Mouse (Mus musculus): ENCODE measurements around the gene 1700011M02Rik.
"Not testable (repeated sequence)": the region's sequence is repeated elsewhere in the genome, so short reads cannot be mapped to it uniquely, and the experiment has no call there.

1700011M02Rik gene

DNA sequence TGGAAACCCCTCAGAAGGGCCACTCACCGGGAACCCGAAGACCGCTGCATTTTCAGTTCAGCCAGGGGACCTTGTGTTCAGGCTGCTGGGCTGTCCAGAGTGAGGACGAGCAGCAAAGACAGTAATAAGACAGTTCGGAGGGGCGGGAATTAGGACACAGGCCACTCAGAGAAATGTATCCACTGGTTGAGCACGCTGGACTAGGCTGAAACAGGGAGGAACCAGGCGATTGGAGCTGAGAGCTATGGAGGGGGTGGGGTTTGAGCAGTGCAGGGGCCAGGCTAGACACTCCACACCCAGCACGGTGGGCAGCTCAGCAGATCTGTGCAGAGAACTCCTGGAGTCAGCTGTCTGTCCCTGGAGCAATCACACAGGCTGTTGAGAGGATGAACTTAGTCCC, at the start of gene 1700011M02Rik, which contains the start of gene Dmrtc1a:
1700011M02Rik (plus strand) TSS at position 319 of the 400 bp plus-strand sequence.
Dmrtc1a (minus strand) TSS at position 101 of the 400 bp plus-strand sequence.
- DNase-seq: not testable (repeated sequence)

DNA sequence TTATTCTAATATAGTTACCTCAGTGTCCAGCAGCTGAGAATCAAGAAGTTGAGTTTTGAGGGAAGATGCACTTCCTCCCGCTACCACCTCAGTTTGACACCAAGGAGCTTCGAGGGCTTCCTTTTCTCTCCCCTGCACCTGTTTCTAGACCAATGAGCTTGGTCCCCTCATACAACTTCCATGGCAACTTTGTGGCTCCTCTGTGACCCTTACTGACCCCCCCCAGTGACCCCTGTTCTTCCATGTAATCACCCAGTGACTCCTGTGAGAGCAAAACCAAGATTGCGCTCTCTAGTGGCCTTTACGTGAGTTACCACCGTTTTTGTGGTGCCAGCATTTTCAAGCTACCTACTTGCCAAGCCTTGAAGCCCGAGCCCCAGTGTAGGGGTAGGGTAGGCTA, 40.8 kb upstream of the 1700011M02Rik start, which contains the start of gene 1700031F05Rik:
1700031F05Rik (minus strand) TSS at position 101 of the 400 bp plus-strand sequence.
- no peak for DNase-seq

DNA sequence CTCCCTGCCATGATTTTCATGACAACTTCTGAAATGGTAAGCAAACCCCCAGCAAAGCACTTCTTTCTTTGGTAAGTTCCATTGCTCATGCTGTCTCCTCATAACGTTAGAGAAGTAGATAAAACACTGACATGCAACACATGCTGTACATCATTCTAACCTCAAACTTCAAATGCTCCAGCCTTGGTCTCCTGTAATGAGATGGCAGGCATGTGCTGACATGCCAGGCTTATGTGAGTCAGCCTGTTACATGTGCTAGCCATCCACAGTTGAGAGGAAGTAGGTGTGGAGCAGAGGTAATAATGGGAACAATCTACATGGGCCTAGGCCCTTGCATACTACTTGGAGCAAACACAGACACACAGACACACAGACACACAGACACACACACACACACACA, 6.1 kb downstream of the 1700011M02Rik start:
- not testable (repeated sequence) for DNase-seq

DNA sequence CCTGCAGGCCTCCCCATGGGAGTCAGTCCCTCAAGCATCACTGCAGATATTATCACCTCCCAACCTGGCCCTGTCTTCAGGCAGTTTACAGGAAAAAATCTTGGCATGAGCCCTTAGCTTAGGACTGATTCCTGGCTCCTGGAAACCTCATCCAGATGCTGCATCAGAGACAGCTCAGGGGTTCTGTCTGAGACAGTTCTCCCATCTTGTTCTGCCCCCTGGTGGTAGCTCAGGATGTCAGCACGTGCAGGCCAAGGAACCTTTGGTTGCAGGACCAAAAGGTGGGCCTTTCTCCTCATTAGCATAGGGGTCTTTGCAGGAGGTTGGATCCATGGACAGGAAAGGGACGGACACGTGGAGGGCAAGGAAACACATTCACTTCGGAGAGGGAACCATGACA, 18.0 kb downstream of the 1700011M02Rik start:
- peak; percentile 34 for DNase-seq

DNA sequence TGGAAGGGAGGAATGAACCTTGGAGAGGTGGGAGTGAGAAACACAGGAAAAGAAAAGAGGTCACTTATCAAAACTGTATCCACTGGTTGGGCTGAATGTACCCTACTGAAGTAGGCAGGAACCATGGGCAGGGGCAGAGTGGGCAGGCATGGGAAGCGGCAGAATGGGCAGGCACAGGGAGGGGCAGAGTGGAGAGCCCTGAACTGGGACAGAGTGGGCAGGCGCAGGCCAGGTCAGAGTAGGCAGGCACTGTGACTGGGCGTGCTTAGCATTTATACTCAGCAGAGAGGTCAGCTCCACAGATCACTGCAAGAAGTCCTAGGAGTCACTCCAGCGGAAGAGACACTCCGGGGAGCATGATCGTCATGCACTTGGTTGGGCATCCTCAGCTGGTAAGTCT, 19.4 kb downstream of the 1700011M02Rik start, which contains the start of gene 1700018G05Rik:
1700018G05Rik (plus strand) TSS at position 301 of the 400 bp plus-strand sequence.
- DNase-seq: peak; percentile 58

DNA sequence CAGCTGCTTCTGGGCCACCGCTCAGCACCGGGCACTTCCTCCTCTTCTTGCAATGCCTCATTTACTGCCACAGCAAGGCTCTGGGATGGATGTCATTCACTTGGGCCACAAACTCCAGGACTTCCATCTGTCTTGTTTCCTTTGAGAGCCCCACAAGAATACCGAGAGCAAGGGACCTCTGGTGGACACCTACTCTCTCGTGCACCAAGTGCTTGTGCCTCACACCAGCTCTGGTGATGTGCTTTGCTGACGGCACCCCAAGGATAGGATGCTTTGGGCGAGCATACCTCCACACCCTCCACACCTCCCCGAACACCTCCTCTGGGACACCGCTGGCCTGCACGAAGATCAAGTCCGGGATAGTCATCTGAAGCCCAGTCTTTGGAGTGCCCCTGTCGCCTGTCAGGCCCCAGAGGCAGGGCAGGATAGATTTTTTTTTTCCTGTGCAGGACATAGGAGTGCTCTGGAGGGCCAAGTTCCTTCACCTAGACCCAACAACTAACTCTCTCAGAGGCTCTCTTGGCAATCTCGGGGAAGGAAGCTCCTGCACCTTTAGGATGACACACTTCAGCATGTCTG, 24.4 kb downstream of the 1700011M02Rik start:
- peak; percentile 78 for DNase-seq

DNA sequence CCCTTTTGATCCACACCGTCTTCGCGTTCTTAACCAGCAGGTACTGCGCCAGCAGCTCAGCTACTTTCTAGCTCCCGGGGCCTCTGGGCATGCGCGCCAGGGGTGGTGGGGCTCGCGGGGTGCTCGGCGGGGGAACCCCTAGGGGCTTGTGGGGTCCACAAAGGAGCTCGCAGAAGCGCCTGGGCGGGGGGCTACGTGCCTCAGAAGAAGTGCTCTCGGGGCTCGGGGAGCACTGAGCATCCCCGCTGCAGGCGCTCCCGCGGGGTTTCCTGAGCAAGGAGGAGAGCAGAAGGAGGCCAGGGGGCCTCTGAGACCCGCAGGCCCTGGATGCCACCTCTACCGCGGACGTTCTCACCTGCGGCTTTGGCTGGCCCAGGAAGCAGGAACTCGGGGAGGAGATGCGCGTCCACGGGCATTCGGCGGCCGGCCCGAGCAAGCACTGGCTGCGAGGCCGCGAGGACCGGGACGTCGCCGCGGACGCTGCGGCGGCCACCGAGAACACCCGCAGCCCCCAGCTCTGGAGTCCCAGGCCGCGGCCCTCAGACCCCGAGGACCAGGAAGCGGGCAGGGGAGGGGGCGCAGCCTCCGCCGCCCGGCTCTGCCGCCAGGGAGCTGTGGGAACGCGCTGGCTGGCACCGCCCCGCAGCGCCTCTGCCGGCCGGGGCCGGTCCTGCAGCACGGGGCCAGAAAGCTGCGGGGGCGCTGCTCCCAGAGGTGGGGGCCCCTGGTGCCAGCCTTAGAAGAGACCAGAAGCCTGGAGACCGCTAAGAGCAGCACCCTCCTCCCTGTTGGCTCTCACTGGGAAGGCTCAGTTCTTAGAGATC, 25.1 kb downstream of the 1700011M02Rik start:
- peak; percentile 89 for DNase-seq

DNA sequence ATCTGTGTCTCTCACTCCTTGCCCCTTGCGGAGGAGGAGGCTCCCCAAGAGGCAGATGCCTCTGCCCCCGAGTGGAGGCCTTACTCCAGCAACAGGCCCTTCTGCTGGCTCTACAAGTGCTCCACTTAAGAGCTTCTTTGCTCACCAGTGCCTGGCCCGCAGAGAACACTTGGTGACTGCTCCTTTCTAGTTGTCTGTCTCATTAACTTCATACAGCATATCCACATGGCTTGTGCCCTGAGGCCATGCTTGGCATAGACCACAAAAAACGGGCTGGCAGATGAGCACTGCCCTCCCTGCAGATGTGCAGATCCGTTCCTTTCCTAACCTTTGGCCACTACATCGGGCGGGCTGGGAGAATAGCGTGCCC, 25.7 kb downstream of the 1700011M02Rik start:
- peak; percentile 66 for DNase-seq

DNA sequence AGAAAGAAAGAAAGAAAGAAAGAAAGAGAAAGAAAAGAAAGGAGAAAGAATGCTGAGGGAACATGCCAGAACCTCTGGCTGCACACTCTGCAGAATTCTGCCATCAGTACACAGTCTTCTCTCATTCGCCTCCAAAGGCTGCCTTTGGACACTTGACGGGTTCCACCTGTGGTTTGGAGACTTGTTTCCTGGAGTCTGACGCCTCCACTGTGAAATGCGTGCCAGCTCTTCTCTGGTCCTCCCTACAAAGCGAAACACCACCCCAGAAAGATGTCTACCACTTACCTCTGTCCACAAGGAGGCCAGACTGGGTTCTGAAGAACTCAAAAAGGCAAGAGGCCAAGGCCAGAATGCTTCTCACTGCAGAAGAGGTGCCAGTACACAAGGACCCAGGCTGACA, 28.0 kb downstream of the 1700011M02Rik start:
- DNase-seq: peak; percentile 94

DNA sequence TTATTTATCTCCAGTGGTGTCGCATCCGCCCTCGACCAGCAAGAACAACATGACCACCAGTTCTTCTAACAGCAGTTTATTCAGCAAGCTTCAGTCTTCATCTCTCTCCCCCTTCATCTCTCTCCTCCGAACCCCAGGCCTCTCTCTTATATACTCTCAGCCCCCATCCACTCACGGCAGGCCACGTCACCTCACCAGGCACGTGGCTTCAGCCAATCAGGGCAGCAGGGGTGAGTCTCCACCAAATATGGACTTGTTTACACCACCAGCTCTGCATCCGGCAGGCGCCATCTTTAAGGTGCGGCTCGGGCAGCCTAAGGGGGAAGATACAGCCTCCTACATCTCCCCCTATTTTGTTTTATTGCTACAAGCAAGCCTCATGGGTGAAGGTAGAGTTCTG, 41.4 kb downstream of the 1700011M02Rik start:
- DNase-seq: peak; percentile 49

DNA sequence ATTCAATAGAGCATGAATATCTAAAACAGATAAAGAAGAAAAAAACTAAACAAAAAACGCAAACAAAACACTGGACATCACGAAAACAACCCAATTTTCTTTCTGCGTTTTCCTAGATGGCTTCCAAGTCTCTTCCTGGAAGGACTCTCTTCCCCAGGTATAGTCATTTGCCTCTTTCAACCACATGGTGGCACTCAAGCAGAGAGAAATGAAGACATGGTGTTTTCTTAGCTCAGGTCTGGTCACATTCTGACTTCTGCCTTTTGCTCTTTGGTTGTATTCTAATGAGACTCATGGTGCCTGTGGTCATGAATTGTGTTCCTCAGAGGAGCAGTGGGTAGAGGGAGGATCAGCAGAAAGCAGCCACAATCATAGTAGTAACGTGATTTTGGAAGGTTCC, 50.2 kb downstream of the 1700011M02Rik start:
- no peak for DNase-seq

All from heart, adult 11 months (tissue).